Mouse (Mus musculus): ENCODE measurements around the gene Ly75. TPM values are rescaled to one million over a fixed set of nuclear protein-coding genes. Genes with fewer than 3 reads are reported as not detected.

Gene Ly75
- polyA plus RNA-seq, 1 experiment: 4.4 TPM

DNA sequence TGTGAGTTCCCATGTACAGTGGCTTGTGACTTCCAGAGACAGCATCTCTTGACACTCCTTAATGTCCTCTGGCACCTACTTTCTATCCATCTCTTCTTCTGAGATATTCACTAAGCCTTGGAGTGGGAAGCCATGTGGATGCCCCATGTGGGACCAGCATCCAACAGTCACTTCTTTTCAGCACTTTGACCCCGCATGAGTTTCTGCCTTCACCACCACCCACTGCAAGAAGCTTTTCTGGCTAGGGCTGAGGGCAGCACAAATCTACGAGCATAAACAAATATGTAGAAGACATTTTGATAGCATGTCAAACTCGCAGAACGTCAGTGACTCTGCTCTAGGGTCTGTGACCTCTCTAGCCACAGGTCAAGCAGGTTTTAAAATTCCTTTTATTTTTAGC, 9.2 kb upstream of the Ly75 start:
- 62% methylated on average over 4 of the region's 4 CpGs for WGBS
- Histone ChIP-seq H3K27me3 (ENCODE audit: control insufficient read depth, insufficient read depth, low read length) (no peaks in the 10 kb centered on the region), H3K4me1 (ENCODE audit: control insufficient read depth, insufficient read depth, insufficient read length, low read length) (0 out of 2 replicates have a peak, but pooled peaks cover 2% of the 10 kb centered on the region), H3K4me3 (ENCODE audit: low read depth, low read length) (no peak overlapping the region), H3K27ac (ENCODE audit: insufficient read depth, low read depth, low read length) (no peak overlapping the region), H3K36me3 (ENCODE audit: control insufficient read depth, insufficient read depth, low read length) (no peaks in the 10 kb centered on the region)
- TF ChIP-seq CTCF (IDR thresholded peaks at IDR 0.05; ENCODE audit: extremely low read depth, insufficient read length, insufficient replicate concordance, low read depth, low read length): no peak
- no peak for TF ChIP-seq POLR2A (IDR thresholded peaks at IDR 0.05; ENCODE audit: low read depth, low read length)

DNA sequence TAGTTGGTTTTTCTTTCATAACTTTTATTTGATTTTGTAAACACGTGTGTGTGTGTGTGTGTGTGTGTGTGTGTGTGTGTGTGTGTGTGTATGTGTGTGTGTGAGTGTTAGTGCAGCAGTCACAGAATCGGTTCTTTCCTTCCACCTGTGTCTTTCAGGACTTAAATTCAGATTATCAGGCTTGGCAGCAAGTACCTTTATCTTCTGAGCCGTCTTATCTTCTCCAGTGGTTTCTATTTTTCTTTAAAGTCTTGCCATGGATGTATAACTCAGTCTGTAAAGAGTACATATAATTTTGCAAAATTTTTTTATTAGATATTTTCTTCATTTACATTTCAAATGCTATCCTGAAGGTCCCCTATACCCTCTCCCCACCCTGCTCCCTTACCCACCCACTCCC, 4.3 kb upstream of the Ly75 start:
- peaks cover 2% of the 10 kb centered on the region; the same call in 1 of the 2 replicates for H3K4me1 ChIP-seq (ENCODE audit: control insufficient read depth, insufficient read depth, insufficient read length, low read length)
- no peak overlapping the region for H3K4me3 ChIP-seq (ENCODE audit: low read depth, low read length)
- no peaks in the 10 kb centered on the region for H3K36me3 ChIP-seq (ENCODE audit: control insufficient read depth, insufficient read depth, low read length)
- H3K27ac ChIP-seq (ENCODE audit: insufficient read depth, low read depth, low read length): no peak overlapping the region
- TF ChIP-seq POLR2A (IDR thresholded peaks at IDR 0.05; ENCODE audit: low read depth, low read length) (no peak), CTCF (IDR thresholded peaks at IDR 0.05; ENCODE audit: extremely low read depth, insufficient read length, insufficient replicate concordance, low read depth, low read length) (no peak)
- 47% methylated on average over 3 of the region's 3 CpGs for whole genome bisulfite sequencing
- no peaks in the 10 kb centered on the region for H3K27me3 ChIP-seq (ENCODE audit: control insufficient read depth, insufficient read depth, low read length)

DNA sequence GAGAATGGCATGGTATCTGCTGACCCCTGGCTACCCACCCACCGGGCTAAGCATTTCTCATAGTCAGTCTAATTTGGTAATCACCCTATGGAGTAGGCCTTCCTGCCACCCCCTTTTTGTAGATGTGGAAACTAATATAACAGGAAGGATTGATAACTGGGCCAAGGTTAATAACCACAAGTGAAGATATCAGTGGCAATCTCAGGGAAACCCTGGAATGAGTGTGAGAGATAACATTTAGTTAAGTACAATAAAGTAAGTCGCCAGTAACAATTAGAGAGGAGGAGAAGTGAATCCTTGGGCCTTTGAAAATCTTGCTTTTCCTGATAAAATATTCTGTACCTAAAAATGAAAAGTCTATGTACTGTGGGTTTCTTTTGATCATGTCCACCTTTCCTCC, 3.7 kb upstream of the Ly75 start:
- Histone ChIP-seq H3K27ac (ENCODE audit: insufficient read depth, low read depth, low read length) (no peak overlapping the region), H3K27me3 (ENCODE audit: control insufficient read depth, insufficient read depth, low read length) (no peaks in the 10 kb centered on the region), H3K4me3 (ENCODE audit: low read depth, low read length) (no peak overlapping the region), H3K36me3 (ENCODE audit: control insufficient read depth, insufficient read depth, low read length) (no peaks in the 10 kb centered on the region), H3K4me1 (ENCODE audit: control insufficient read depth, insufficient read depth, insufficient read length, low read length) (peaks cover 2% of the 10 kb centered on the region; the same call in 1 of the 2 replicates)
- 47% methylated on average over 2 of the region's 2 CpGs for WGBS
- TF ChIP-seq POLR2A (IDR thresholded peaks at IDR 0.05; ENCODE audit: low read depth, low read length) (no peak), CTCF (IDR thresholded peaks at IDR 0.05; ENCODE audit: extremely low read depth, insufficient read length, insufficient replicate concordance, low read depth, low read length) (no peak)

DNA sequence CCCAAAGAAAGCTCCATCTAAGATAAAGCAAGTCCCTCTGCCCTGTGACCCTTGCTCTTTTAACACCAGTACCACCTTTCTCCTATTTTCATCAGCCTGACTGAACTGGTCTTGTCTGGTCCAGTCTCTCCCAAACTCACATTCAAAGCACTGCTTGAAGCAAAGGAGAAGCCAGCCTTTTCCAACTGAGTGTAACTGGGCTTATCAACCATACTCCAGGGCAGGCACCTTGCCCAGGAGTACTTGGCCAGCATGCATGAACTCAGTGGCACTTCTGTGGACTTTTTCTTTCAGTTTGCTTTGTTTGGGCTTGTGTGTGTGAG, 1.6 kb upstream of the Ly75 start:
- Histone ChIP-seq H3K4me1 (ENCODE audit: control insufficient read depth, insufficient read depth, insufficient read length, low read length) (peaks cover 4% of the 10 kb centered on the region), H3K36me3 (ENCODE audit: control insufficient read depth, insufficient read depth, low read length) (no peaks in the 10 kb centered on the region), H3K27me3 (ENCODE audit: control insufficient read depth, insufficient read depth, low read length) (no peaks in the 10 kb centered on the region), H3K27ac (ENCODE audit: insufficient read depth, low read depth, low read length) (peak overlapping the region; percentile 43; the same call in 1 of the 2 replicates), H3K4me3 (ENCODE audit: low read depth, low read length) (no peak overlapping the region)
- TF ChIP-seq POLR2A (IDR thresholded peaks at IDR 0.05; ENCODE audit: low read depth, low read length): no peak
- TF ChIP-seq CTCF (IDR thresholded peaks at IDR 0.05; ENCODE audit: extremely low read depth, insufficient read length, insufficient replicate concordance, low read depth, low read length): no peak

DNA sequence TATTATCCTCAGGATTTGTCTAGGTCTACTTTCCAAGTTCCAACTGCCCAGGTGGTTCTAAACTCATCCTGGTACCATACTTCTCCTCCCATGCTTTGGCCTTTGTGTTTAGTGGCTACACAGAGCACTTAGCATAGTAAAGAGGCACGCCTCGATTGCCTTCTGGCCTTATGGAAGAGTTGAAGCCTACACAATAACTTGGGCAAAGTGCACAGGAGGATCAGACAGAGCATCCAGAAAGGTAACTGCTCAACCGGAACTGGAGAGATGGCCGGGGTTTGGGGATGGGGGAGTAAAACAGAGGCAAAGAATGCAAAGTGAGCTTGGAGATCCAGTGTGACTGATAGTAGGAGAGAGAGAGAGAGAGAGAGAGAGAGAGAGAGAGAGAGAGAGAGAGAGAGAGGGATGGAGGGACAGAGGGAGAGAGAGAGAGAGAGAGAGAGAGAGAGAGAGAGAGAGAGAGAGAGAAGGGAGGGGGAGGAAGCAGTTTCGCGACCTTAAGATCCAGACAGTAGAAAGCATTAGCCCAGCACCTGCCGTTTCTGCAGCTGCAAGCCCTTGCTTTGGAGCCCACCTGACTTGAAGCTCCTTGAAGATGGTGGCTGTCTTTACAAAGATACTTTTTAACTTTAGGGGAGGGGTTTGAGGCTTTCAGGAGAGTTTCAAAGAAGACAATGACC, 1.1 kb upstream of the Ly75 start:
- Histone ChIP-seq H3K4me3 (ENCODE audit: low read depth, low read length) (no peak overlapping the region), H3K36me3 (ENCODE audit: control insufficient read depth, insufficient read depth, low read length) (no peaks in the 10 kb centered on the region), H3K27me3 (ENCODE audit: control insufficient read depth, insufficient read depth, low read length) (no peaks in the 10 kb centered on the region), H3K27ac (ENCODE audit: insufficient read depth, low read depth, low read length) (peak overlapping the region; percentile 43; the same call in 1 of the 2 replicates), H3K4me1 (ENCODE audit: control insufficient read depth, insufficient read depth, insufficient read length, low read length) (peaks cover 4% of the 10 kb centered on the region)
- 23% methylated on average over 7 of the region's 7 CpGs for WGBS
- TF ChIP-seq POLR2A (IDR thresholded peaks at IDR 0.05; ENCODE audit: low read depth, low read length): no peak
- no peak for TF ChIP-seq CTCF (IDR thresholded peaks at IDR 0.05; ENCODE audit: extremely low read depth, insufficient read length, insufficient replicate concordance, low read depth, low read length)

DNA sequence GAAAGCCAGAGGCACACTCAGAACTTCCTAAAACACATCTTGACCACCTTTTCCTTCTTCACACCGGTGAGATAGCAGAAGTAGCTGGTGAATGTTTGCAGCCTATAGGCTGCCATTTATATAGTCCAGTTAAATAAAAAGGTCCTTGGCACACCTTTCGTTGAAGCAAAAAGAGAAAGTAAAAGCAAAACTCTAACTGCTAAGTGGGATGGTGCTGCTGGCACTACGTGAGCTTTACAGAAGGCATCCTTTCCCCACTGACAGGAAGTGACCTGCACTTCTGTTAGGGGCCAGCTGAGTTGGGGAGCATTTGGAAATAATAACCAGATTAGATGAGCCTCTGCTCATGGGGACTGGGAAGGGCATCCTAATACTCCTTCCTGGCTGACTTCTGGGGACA, 757 bp downstream of the Ly75 start:
- peak overlapping the region; percentile 76 for H3K4me3 ChIP-seq (ENCODE audit: low read depth, low read length)
- no peaks in the 10 kb centered on the region for H3K27me3 ChIP-seq (ENCODE audit: control insufficient read depth, insufficient read depth, low read length)
- no peaks in the 10 kb centered on the region for H3K36me3 ChIP-seq (ENCODE audit: control insufficient read depth, insufficient read depth, low read length)
- peak overlapping the region; percentile 67 for H3K27ac ChIP-seq (ENCODE audit: insufficient read depth, low read depth, low read length)
- peaks cover 4% of the 10 kb centered on the region for H3K4me1 ChIP-seq (ENCODE audit: control insufficient read depth, insufficient read depth, insufficient read length, low read length)
- WGBS: 19% methylated on average over 3 of the region's 3 CpGs
- TF ChIP-seq POLR2A (IDR thresholded peaks at IDR 0.05; ENCODE audit: low read depth, low read length): no peak
- TF ChIP-seq CTCF (IDR thresholded peaks at IDR 0.05; ENCODE audit: extremely low read depth, insufficient read length, insufficient replicate concordance, low read depth, low read length): no peak

DNA sequence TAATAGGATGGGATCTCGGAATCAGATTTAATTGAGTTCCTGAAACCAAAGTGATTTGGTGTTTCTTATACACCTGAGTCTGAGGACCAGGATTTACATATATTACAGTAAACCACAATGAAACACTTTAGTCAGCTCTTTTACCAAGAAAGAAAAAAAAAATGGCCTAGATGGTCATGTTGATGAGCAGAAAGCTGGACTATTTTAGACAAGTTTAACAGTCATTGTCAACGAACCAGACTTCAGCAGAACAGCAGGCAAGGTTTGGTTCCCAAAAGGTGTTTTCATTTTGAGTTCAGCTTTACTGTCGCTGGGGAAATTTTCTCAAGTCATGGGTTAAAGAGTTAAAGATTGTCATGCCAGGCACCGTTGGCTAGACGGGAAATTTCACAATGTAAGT, 5.8 kb downstream of the Ly75 start:
- H3K4me1 ChIP-seq (ENCODE audit: control insufficient read depth, insufficient read depth, insufficient read length, low read length): peaks cover 14% of the 10 kb centered on the region
- TF ChIP-seq POLR2A (IDR thresholded peaks at IDR 0.05; ENCODE audit: low read depth, low read length): no peak
- no peak for TF ChIP-seq CTCF (IDR thresholded peaks at IDR 0.05; ENCODE audit: extremely low read depth, insufficient read length, insufficient replicate concordance, low read depth, low read length)
- no peak overlapping the region for H3K27ac ChIP-seq (ENCODE audit: insufficient read depth, low read depth, low read length)
- H3K4me3 ChIP-seq (ENCODE audit: low read depth, low read length): no peak overlapping the region
- WGBS: 84% methylated on average over 5 of the region's 5 CpGs
- no peaks in the 10 kb centered on the region for H3K27me3 ChIP-seq (ENCODE audit: control insufficient read depth, insufficient read depth, low read length)
- peaks cover 4% of the 10 kb centered on the region; the same call in 1 of the 2 replicates for H3K36me3 ChIP-seq (ENCODE audit: control insufficient read depth, insufficient read depth, low read length)
